Mouse (Mus musculus): Measurements from ENCODE around the gene Mxra7.

The Mxra7 gene

DNA sequence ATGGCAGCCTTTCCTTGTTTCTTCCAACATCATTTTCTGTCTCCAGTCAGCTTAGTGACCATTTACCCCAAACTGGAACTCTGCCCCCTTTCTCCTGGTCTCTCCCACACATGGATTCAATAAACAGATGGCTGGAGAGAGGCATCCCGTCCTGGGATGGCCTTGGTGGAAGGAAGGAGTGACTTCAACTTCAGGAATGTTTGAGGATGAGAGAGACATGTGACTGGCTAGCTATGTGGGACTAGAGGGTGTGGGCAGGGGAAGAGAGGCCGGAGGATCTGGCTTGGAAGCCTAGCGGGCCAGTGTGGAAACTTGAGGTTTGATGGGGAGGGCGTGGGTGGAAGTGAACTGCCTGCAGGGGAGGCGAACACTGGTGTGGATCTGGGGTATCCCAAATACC lies 11.1 kb downstream of the Mxra7 start:
- DNase-seq = peak in 1 of 2 experiments; percentile 52

DNA sequence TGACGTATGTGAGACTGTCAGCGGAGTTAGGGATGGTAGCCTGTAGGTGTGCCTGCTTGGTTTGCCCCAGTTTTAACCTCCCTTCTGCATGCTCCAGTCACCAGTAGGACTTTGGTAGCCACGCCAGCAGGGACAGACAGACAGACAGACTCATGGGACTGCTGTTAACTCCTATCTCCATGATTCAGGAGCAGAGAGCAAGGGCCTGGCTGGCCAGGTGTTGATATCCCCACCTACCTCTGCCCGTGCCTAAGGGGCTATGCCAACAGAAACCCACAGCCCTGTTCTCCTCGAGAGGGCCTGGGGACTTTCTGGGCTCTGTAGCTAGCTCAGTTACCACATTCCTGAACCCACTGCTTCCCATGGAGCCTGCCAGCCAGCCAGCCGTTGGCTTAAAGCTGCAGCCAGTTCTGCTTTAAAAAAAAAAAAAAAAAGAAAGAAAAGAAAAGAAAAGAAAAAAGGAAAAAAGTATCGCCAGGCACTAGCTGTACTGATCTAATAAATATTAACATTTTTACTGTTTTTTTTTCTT lies 12.9 kb downstream of the Mxra7 start:
- DNase-seq = peak in 1 of 2 experiments; percentile 55

DNA sequence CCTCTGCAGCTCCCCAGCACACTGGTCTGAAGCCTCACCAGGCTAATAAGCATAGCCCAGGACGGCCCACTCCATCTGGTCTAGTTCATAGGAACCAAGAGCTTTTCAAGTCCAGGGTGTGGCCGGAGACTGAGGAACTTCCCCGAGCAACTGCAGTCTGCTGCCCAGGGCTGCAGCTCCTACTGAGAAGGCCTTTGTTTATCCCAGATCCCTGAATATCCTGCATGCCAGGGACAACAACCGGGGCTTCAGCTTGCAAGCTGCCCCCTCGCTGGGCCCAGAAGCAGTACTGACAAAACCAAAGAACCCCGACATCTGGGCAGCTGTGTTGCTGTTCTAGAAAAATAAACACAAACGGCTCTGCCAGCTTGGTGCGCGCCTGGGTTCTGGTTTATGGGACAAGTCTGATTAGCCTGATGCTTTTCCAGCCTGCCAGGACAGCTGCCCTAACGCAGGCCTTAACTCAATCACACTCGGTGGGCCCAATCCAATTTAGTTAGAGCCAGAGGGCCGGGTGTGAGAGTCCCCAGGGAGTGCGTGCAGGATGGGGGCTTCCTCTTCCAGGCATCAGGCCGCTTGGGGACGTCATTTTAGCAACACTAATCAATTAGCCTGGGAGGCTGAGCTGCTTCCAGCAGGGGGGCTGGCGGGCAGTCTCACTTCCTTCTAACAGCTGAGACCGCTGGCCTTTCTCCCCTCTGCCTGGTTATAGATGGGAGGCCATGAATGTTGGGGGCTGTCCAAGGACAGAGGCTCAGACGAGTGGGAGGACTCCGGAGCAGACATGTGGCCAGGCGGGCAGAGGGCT lies 13.6 kb downstream of the Mxra7 start:
- DNase-seq = peak; percentile 83 to 88

DNA sequence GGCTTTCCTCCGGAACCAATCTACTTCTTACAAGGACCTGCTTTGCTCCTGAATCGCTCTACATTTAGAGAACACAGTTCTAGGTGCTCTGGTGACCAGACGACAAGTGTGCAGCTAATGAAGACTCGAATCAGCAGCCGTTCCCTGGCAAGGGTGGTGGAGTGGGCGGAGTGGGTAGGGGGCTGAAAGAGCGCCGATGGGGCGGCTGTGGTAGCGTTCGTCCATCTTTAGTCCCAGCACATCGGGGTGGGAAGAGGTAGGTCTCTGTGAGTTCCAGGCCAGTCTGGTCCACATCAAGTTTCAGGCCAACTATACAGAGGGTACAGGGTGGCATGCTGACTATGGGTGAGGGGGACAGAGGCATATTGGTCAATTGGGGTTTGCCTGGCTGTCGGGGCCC lies 14.2 kb downstream of the Mxra7 start:
- no peak for DNase-seq

DNA sequence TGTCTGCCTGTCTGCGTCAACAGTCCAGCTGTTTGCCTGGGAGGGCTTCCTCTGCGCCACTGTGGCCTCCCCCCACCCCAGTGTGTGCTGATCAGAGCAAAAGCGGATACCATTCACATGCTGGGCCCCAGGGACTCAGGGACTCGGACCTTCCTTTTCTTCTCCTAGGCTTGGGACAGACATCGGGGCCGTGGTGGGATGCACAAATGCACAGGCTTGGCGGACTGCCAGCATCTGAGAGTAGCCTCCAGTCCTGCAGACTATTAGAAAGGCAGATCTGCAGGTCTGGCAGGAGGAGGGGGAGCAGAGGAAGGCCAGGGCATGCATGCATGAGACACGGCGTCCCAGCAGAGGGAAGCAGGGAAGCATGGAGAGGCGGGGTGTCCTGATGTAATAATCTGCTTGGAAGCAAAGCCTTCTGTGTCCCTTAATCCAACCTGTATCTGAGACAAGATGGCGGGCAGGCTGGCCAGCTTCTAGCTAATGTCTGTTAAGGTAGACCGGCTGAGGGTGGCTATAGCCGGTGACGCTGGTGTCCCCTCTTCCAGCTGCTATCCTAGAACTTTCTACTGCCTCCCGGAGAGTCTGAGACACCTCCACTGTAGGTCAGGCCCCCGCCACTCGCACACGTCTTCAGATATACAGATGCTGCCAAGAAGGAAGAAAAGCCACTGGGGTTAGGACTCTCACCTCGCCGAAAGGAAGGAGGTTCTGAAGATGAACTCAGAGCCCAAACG lies 14.9 kb downstream of the Mxra7 start:
- DNase-seq = peak; percentile 73 to 81

DNA sequence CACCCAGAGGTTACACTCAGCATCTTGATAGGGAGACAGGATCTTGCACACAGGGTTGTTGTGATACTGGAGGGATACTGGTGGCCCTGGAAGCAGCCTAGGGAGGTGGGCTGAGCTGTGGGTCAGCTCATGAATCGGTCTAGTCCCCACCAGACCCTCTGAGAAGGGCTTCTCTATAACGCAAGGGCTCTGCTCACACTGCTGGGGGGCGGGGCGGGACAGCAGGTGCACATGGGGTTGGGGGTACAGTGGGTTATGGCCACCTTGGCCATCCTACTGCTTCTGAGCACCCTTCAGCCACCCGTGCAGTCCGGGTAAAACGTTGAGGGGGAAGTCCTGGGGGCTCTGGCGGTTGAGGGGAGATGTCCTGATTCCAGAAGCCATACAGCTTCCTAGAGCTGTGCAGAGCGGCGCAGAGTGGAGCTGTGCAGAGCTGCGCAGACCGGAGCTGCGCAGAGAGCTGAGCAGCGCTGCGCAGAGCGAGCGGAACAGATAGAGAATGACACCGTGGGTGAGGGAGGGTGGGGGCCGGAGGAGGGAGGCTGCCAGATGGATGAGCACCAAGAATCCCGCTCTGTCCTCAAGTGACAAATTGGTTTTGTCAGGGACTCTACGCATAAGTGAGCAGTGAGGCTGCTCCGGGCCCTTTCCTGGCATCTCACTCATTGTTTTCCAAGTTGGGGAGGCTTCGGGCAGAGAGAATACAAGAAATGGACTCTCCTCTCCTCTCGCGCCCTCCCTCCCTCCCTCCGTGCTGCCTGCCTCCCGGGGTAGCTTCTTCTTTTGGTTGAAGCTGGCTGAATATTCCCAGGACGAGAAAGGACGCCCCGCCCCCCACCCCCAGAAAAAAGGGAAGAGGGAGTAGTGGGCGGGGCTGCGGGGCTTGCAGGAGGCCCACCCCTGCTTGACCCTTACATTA lies 16.6 kb downstream of the Mxra7 start:
- peak; percentile 78 to 86 for DNase-seq

DNA sequence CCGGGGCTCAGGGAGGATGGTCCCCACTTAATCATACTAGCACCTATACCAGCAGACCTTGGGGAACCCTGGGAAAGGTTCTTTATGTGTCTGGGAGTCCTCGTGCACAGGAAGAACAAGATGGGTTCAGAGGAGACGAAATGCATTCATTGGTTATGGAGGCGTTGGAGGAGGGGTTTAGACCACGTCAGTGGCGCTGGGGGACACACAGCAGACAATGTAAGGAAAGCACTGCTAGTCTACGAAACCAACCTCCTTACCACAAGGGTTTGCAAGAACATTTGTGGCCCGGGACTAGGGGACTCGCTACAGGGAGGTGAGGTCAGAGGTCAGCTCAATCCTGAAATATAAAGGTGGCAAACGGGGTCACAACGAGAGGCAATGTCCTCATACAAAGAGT lies 17.3 kb downstream of the Mxra7 start:
- DNase-seq = no peak

DNA sequence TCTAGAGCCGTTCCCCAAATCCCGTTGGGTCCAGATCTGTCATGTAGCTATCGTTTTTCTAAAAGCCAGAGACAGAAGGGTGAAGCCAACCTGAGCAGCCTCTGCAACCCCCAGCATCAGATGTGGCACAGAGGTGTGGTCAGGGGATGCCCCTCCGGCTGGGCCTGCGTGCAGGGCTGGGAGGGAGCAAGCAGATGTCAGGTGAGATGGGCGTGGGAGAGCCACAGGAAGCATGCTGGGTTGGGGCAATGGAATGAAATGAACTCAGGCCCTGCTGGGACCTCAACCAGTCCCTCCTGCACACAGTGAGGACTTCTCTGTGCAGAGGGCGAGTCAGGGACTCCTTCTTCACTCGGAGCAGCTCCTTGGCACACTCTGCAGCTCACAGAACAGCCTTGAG lies 18.3 kb downstream of the Mxra7 start:
- no peak for DNase-seq

DNA sequence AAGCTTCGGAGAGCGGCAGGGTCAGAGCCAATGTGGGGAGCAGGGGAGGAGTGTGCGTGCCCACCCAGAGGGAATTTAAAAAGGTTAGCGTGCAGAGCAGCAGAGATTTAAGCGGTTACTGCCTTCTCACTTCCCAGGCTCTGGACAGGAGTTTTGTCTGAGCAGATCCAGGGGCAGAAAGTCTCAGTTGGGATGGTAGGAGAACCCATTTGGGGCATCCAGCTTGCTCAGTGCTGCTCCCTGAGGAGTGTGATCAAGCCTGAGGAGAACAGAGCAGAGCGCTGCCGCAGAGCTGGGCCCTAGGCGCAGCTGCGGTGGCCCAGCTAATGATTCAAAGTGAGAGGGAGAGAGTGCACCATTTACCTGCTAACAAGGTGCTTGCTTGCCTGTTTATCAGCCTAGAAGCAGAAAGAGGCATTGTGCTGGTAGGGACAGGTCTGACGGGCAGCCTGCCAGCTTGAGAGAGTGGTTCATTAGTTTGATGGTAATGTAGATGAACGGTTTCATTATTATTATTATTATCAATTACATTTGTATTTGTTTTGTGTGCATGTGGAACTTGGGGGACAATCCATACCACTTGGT lies 18.9 kb downstream of the Mxra7 start:
- DNase-seq = no peak

DNA sequence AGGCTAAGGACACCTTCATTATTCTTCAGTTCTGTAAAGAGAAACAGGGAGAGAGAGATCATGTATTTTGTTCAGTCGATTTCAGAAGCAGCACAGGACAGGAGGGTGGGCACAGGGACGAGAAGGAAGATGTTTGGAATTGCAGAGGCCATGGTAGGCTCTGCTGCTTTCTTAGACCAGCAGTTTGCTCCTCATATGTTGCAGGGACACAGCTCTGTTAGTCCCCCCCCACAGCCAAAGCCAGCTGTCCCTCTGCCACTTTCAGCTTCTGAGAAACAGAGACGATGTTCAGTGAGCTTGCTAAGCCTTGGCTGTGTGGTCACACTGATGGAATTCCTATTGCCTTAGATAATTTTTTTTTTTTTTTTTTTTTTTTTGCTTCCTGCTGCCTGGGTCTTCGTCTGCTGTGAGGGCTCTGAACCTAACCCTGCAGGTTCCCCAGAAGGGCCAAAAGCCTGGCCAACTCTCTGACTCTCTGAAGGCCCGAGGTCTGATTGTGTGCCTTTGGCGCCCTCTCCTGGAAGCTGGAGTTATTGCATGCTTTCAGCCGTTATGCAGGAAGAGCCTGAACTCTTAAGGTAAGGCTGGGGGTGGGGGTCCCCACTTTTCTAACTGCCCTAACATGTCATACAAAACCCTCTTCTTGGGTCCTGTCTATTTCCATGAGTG lies 19.8 kb downstream of the Mxra7 start:
- peak; percentile 90 to 93 for DNase-seq

DNA sequence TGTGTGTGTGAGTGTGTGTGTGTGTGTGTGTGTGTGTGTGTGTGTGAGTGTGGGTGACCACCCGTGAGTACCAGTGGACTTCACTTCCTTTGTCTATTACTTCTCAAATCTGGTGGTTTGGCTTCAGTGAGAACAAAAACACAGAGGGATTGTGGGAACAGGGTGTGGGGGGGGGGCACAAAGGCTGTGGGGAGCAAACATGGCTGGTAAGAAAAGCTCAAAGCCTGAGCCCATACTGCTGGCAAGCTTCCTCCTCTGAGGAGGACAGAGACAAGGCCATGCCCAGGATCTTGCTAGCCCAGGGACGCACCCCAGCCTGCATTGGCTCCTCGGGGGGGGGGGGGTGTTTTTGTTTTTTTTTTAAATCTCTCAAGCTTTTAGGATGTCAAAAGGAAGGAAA lies 20.3 kb downstream of the Mxra7 start:
- no peak for DNase-seq

DNA sequence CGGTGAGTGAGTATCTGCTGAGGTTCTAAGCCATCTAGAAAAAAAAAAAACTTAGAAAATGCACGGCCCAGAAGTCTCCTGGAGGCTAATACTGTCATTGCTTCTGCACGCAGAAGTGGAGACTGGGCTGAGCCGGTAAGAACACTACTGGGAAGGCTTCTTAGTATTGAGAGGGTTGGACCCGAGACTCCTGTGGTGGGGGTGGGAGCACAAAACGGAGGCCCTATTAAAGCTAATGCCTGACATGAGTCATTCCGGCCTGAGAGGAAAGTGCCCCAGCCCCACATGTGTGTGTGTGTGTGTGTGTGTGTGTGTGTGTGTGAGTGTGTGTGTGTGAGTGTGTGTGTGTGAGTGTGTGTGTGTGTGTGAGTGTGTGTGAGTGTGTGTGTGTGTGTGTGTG lies 20.7 kb downstream of the Mxra7 start:
- DNase-seq = peak in 1 of 2 experiments; percentile 50

DNA sequence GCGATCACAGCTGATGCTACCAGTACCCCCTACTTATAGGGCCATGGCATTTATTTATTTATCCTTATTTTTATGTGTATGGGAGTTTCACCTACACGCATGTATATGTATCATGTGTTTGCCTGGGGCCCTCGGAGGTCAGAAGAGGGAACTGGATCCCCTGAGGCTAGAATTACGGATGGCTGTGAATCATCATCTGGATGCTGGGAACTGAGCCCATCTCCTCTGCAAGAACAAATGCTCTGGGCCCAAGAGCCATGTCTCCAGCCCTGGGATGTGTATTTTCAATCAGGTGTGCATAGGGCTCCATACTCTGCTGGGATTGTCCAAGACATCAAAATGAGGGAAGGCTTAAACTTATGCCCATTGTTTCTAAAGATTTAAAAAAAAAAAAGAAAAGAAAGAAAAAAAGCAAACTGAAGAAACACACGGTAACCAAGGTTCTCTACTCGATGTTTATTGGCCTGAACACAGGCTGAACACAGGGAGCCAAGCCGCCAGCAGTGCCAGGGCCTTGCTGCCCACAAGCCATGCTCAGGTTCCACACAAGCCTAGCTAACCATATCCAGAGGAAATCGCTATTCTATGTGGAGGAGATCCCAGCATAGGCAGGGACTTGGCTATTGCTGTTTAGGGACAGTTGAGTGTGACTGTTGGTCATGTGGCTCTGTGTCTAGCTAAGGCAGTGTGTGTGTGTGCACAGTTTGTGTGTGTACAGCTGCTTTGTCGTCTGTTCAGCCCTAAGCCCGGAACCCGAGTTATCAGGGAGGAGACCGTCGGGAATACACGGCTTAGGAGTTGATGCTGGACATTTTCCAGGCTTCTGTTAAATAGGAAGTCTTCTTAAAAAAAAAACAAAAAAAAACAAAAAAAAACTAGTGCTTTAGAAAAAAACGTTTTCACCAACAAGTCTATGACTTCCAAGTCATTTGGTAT lies 21.4 kb downstream of the Mxra7 start:
- DNase-seq = peak in 1 of 2 experiments; percentile 37

DNA sequence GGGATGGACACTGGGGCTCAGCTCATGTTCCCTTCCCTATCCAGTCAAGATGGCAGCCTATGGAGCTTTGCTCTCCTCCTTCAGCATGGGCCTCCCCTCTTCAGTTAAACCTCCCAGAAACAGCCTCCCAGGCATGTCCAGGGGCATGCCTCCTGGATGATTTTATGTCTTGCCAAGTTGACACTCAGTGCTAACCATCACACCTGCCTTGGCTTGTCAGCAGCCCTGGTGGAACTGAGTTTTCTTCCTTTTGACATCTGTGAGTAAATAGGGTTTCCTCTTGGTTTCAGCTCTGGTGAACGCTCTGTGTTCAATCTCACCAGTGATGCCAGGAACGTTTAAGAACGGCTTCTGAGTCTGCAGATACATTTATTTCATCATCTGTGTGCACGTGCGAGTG lies 25.1 kb downstream of the Mxra7 start:
- DNase-seq = no peak

DNA sequence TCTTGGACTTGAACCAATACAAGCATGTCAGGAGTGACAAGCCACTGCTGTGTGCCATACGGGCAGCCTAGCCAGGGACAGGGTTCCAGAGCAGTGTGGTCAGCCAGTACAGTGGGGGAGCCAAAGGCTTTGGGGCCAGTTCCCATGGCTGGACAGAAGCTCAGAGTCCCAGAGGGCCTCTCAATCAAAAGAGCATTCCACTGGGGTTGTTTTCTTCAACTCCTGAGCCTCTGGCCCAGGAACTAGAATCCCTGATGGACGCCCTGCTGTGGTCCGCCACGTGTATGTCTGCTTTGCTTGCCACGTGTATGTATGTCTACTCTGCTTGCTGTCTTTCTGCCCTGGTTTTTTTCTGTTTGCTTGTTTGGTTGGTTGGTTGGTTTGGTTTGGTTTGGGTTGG lies 26.7 kb downstream of the Mxra7 start:
- peak in 1 of 2 experiments; percentile 40 for DNase-seq

DNA sequence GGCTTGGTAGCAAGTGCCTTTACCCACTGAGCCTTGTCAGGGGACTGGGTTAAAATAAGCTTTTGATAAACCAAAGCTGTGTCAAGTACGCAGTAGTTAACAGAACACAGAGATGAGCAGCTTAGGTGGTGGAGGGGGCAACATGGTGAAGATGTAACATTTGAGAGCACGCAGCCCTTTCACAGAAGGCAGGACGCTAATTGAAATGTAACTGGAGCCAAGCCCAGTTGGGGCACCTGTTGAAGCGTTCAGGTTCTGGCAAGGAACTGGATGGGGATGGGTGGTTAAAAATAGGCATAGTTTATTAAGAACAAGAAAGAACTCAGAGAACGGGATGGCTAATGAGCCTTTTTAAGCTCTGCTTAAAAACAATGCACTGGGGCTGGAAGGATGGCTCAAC lies 28.5 kb downstream of the Mxra7 start:
- DNase-seq = no peak

DNA sequence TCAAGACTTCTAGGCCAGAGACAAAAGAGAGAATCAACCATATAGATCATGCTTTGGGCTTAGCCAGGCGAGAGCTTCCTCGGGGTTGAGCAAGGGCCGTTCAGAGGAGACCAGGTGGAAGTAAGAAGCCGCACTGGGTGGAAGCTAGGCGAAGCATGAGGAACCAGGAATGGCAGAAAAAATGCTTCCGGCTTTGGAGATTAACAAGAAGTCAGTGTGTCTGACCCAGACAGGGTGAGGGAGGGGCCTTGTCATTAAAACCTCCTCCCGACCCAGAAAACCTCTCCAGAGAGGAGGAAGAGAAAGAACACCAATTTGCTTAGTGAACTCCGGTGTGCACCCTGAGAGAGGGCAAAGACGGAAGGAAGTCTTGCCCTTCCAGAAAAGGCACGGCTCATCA lies 43.6 kb downstream of the Mxra7 start:
- DNase-seq = no peak

DNA sequence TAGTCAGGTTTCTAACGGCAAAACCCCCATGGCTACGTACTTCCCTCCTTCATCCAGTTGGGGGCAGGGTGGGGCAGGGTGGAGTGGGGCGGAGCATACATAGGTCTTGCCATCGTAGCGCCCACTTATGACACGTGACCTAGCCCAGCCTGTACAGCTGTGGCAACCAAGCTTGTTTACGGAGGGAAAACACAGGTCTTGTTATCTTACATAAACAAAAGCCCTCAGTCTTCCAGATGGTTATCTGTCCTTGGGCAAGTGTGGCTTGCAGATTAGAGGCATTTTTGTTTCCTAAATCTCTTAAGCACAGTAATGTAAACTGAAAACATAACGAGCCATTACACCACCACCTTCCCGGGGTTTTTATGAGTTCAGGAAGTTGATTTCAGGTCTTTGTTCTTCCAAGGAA lies 45.1 kb downstream of the Mxra7 start:
- DNase-seq = peak in 1 of 2 experiments; percentile 34

DNA sequence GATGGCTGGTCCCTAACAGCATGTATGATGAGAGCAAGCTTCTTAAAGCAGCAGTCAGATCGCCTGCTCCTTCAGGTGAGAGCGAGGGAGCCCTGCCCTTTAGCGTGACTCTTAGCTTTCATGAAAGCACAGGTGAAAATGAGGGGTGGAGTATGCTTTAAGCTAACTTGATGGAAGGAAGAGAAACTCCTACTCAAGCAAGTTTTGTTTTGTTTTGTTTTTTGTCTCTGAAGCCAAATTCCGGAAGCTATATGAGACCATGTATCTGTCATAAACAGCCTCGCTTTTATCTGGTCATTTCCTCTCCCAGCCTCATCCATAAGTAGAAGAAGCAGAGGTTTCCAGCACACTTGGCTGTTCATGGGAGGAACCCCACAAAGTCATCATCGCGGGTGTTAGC lies 52.4 kb downstream of the Mxra7 start, which contains the start of gene St6galnac1:
Gene St6galnac1, minus strand, starts transcription at position 101 of the 400 bp plus-strand sequence.
- DNase-seq = no peak

DNA sequence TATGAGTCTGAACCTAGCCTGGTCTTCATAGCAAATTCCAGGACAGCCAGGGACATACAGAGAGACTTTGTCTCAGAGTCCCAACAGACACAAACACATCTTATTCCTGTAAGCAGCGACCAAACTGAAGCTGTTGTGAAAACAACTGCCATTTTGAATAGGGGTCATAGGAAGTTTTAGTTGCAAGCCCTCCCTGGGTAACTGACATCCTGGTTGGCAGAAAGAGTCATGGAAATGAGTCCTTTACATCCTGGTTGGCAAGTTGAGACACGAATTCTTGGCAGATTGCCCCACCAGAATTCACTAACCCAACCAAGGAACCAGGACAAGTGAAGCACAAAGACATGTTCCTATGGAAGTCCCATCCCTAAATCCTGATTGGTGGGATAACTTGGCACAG lies 54.6 kb downstream of the Mxra7 start:
- DNase-seq = no peak

DNA sequence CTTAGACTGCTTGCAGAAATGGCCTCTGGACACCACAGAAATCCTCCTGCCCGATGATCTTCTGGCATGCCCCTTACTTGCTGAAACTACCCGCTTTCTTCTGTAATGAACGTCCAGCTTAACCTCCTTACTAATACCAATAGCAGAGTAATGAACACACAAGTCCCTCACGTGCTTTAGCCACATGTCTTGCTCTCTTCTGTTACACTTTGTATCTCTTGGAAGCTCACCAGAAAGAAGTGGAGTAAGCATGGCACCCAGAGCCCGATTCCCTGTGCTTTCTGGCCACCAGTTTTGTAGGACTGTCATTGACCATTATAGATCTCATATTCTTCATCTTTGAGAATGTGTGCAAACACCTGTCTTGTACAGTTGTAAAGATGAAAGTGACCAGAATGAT lies 58.0 kb downstream of the Mxra7 start:
- no peak for DNase-seq
